Mouse (Mus musculus): ENCODE measurements around the gene P3h2.

DNA sequence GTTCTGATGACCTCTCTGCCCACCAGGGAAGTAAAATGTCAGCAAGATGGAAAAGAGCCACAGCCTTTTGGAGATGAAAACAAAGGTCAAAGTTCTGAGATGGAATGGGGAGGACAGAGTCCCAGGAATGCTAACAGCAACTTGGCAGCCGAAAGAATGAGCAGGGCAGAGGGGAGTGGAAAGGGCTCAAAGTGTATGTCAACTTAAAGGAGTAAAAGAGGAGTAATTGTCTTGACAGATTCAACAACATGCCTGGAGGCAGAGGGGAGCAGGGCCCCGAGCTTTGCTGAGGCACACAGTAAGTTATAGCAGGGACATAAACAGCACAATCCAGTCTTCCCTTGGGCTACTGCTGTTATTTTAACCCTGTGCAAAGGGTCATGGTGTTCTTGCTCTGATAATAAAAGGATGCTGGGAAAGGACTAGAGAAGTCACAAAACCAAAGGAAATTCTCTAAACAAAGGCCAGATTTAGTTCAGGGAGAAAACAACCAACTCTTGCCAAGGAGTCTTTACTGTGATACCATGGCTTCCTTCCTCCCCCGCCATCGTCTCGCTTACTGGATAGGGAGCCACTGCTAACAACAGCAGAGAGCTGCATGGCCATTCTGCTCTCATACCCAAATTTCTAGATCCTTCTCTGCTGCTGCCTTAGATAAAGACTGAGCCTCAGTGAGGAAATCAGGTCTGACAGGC, 56.0 kb downstream of the P3h2 start:
- no peak for TF ChIP-seq CTCF (IDR thresholded peaks at IDR 0.05; ENCODE audit: low read depth)
- no peak for TF ChIP-seq EP300 (optimal IDR thresholded peaks at IDR 0.05)
